Mouse (Mus musculus) forebrain, embryonic 16.5 days (tissue): ENCODE results near the gene Rtn4r. TPM values are rescaled to one million over a fixed set of nuclear protein-coding genes. Genes with fewer than 3 reads are reported as not detected.

Source experiments
- ATAC-seq: fragments of 200-750 bp; cut with Nextera tagmentation; 2 replicates; pipeline ENCODE4 v1.8.0; 2017; ENCODE audit warnings: mild to moderate bottlenecking, moderate library complexity
- H3K27ac ChIP-seq: fragments of 300-500 bp; sonication (generic); 2 replicates; pipeline ENCODE4 v1.5.1; 2014; ENCODE audit warnings: low read length, control low read depth
- H3K27me3 ChIP-seq: fragments of 300-500 bp; sonication (generic); replicated peaks from 2 replicates; pipeline ENCODE4 v1.6.1; 2014; ENCODE audit warnings: low read length; ENCODE audit not compliant: control insufficient read depth, insufficient read depth
- H3K36me3 ChIP-seq: fragments of 300-500 bp; sonication (generic); 2 replicates; pipeline ENCODE4 v1.6.1; 2014; ENCODE audit not compliant: control insufficient read depth, insufficient read depth
- H3K4me1 ChIP-seq: fragments of 300-500 bp; sonication (generic); replicated peaks from 2 replicates; pipeline ENCODE4 v1.6.1; 2014; ENCODE audit warnings: low read length; ENCODE audit not compliant: control insufficient read depth, insufficient read depth
- H3K4me2 ChIP-seq: fragments of 300-500 bp; sonication (generic); 2 replicates; pipeline ENCODE4 v1.6.1; 2014; ENCODE audit warnings: mild to moderate bottlenecking, low read length, control low read depth
- H3K4me3 ChIP-seq: fragments of 300-500 bp; sonication (generic); replicated peaks from 2 replicates; pipeline ENCODE4 v1.5.1; 2014; ENCODE audit warnings: mild to moderate bottlenecking, low read length, control low read depth
- H3K9ac ChIP-seq: fragments of 300-500 bp; sonication (generic); replicated peaks from 2 replicates; pipeline ENCODE4 v1.6.1; 2014; ENCODE audit warnings: low read depth, low read length, control low read depth
- H3K9me3 ChIP-seq: fragments of 300-500 bp; sonication (generic); 2 replicates; pipeline ENCODE4 v1.6.1; 2016; ENCODE audit warnings: low read length; ENCODE audit not compliant: control insufficient read depth
- WGBS: fragments of 180-500 bp; shearing (Covaris S2); extraction: QIAGEN DNeasy Blood & Tissue Kit; methylation state at CpG from one replicate; pipeline ENCODE4 v1.1.7; 2014; 5-methylcytosine and 5-hydroxymethylcytosine counted together
- polyA plus RNA-seq: library from polyadenylated mRNA; unstranded; fragments of >200 nt; fragmentation: Nextera tagmentation; extraction: Ambion mirVana; gene quantifications from 2 replicates; pipeline ENCODE4 v1.2.1, GENCODE M21; 2015

Rtn4r gene
- polyA plus RNA-seq, 1 experiment from 2014 or later: 24.4 TPM

- no peak for ATAC-seq
- H3K36me3 ChIP-seq: no peaks in the 10 kb centered on the region
- no peak overlapping the region for H3K27ac ChIP-seq
- WGBS: 69% methylated on average over 5 of the region's 6 CpGs
- H3K4me3 ChIP-seq: no peak overlapping the region
- H3K4me2 ChIP-seq: no peak overlapping the region
- H3K27me3 ChIP-seq: no peaks in the 10 kb centered on the region
- peaks cover 44% of the 10 kb centered on the region for H3K4me1 ChIP-seq
- no peaks in the 10 kb centered on the region for H3K9me3 ChIP-seq
- no peak overlapping the region for H3K9ac ChIP-seq
Observed at GRCm38 (mm10) chr16:18145341-18145867, 18.0 kb downstream of the Rtn4r start.

- H3K27ac ChIP-seq: no peak overlapping the region
- H3K4me3 ChIP-seq: no peak overlapping the region
- H3K27me3 ChIP-seq: no peaks in the 10 kb centered on the region
- no peaks in the 10 kb centered on the region for H3K36me3 ChIP-seq
- peaks cover 44% of the 10 kb centered on the region for H3K4me1 ChIP-seq
- no peaks in the 10 kb centered on the region for H3K9me3 ChIP-seq
- peak; percentile 81 for ATAC-seq
- H3K9ac ChIP-seq: no peak overlapping the region; the same call in 1 of the 2 replicates
- 5% methylated on average over 6 of the region's 6 CpGs for WGBS
- H3K4me2 ChIP-seq: no peak overlapping the region
Observed at GRCm38 (mm10) chr16:18148208-18148876, 20.9 kb downstream of the Rtn4r start.

DNA sequence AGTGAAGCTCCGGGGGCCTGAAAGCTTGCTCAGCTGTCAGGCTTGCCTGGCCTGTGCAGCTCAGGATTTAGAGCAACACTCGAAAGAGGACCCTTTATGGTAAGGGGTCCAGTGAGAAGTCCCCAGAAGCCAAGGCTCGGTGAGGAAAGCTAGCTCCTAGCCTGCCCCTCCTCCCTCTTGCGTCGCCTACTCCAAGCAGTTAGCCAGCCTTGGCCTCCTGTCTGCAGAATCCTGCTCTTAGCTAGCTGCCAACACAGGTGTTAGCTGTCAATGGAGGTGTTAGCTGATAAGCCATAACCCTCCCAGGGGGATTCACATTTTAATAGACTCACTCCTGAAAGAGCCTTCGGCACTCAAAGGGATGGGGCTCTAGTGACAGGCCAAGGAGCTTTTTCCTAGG lies 21.8 kb downstream of the Rtn4r start:
- WGBS: 56% methylated on average over 6 of the region's 6 CpGs

DNA sequence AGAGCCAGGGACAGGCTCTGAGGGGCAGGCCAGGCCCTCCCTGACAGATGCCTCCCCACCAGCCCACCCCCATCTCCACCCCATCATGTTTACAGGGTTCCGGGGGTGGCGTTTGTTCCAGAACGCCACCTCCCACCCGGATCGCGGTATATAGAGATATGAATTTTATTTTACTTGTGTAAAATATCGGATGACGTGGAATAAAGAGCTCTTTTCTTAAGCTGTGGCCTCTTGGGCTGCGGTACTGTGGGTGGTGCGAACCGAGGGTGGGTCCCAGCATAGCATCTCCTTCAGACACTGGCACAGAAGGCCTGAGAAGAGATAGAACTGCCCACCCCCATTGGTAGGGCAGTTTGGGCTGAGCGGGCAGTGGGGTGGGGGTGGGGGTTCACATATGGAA lies 24.7 kb downstream of the Rtn4r start:
- no peak for ATAC-seq
- Histone ChIP-seq H3K9ac (no peak overlapping the region), H3K36me3 (no peaks in the 10 kb centered on the region), H3K4me2 (no peak overlapping the region), H3K27ac (no peak overlapping the region), H3K4me3 (no peak overlapping the region), H3K4me1 (peaks cover 49% of the 10 kb centered on the region), H3K9me3 (no peaks in the 10 kb centered on the region), H3K27me3 (no peaks in the 10 kb centered on the region)
- 94% methylated on average over 12 of the region's 12 CpGs for WGBS

More for the DNA sequence above, 21.8 kb downstream of the Rtn4r start:
- Histone ChIP-seq H3K4me1 (peaks cover 43% of the 10 kb centered on the region), H3K36me3 (no peaks in the 10 kb centered on the region), H3K27ac (no peak overlapping the region), H3K4me2 (no peak overlapping the region), H3K9ac (no peak overlapping the region), H3K27me3 (no peaks in the 10 kb centered on the region), H3K4me3 (no peak overlapping the region), H3K9me3 (no peaks in the 10 kb centered on the region)
- no peak for ATAC-seq

GRCm38 (mm10) chr16:18152769-18153445 lies 25.5 kb downstream of the Rtn4r start:
- no peaks in the 10 kb centered on the region for H3K9me3 ChIP-seq
- peaks cover 43% of the 10 kb centered on the region for H3K4me1 ChIP-seq
- no peaks in the 10 kb centered on the region for H3K27me3 ChIP-seq
- no peak for ATAC-seq
- no peak overlapping the region for H3K9ac ChIP-seq
- 91% methylated on average over 9 of the region's 9 CpGs for WGBS
- no peak overlapping the region for H3K27ac ChIP-seq
- H3K36me3 ChIP-seq: no peaks in the 10 kb centered on the region
- no peak overlapping the region for H3K4me2 ChIP-seq
- H3K4me3 ChIP-seq: no peak overlapping the region

DNA sequence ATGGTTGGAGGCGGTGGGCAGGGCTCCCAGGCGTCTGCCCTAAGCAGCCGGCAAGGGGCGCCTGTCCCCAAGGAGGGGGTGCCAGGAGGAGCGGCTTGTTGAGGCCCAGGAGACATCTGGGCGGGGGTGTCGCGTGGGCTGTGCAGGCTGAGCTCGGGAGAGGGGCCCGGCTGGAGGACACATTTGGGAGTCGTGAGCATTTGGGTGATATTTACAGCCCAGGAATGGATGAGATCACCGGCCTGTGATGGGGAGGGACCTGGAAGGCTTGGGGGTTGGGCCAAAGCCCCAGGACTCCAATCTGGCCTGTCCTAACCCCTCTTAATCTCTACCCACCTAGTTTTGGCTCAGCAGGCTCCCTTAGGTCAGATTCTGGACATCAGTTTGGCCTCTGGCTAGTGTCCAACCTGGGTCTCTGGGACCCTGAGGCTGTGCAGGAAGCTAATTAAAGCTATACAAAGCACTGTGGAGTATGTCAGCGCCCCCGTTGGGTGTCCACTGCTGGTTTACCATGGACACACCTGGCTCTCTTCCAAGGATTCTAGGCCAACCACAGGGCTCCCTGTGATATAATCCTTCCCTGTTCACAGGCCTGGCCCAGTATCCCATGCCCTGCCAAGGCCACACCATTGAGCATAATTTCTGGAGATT lies 27.2 kb downstream of the Rtn4r start:
- H3K4me3 ChIP-seq: no peak overlapping the region
- peaks cover 25% of the 10 kb centered on the region for H3K4me1 ChIP-seq
- 29% methylated on average over 14 of the region's 14 CpGs for WGBS
- no peak overlapping the region for H3K9ac ChIP-seq
- no peak overlapping the region for H3K4me2 ChIP-seq
- no peaks in the 10 kb centered on the region for H3K27me3 ChIP-seq
- no peaks in the 10 kb centered on the region for H3K9me3 ChIP-seq
- no peaks in the 10 kb centered on the region for H3K36me3 ChIP-seq
- ATAC-seq: peak; percentile 67
- peak overlapping the region; percentile 45 for H3K27ac ChIP-seq

GRCm38 (mm10) chr16:18156579-18157350 lies 29.3 kb downstream of the Rtn4r start:
- ATAC-seq: no peak
- Histone ChIP-seq H3K4me2 (no peak overlapping the region), H3K36me3 (no peaks in the 10 kb centered on the region), H3K4me3 (no peak overlapping the region), H3K9ac (no peak overlapping the region), H3K9me3 (no peaks in the 10 kb centered on the region), H3K27me3 (no peaks in the 10 kb centered on the region), H3K27ac (no peak overlapping the region), H3K4me1 (peaks cover 41% of the 10 kb centered on the region)
- 52% methylated on average over 12 of the region's 12 CpGs for WGBS

- Histone ChIP-seq H3K27ac (no peak overlapping the region), H3K4me2 (no peak overlapping the region), H3K9ac (no peak overlapping the region), H3K36me3 (no peaks in the 10 kb centered on the region), H3K4me1 (peaks cover 37% of the 10 kb centered on the region), H3K27me3 (no peaks in the 10 kb centered on the region), H3K9me3 (no peaks in the 10 kb centered on the region), H3K4me3 (no peak overlapping the region)
- no peak for ATAC-seq
- 94% methylated on average over 6 of the region's 6 CpGs for WGBS
Observed at GRCm38 (mm10) chr16:18159255-18159654, 31.8 kb downstream of the Rtn4r start.

- 30% methylated on average over 1 of the region's 1 CpGs for WGBS
- peaks cover 34% of the 10 kb centered on the region for H3K4me1 ChIP-seq
- no peak overlapping the region for H3K4me2 ChIP-seq
- ATAC-seq: no peak
- H3K36me3 ChIP-seq: no peaks in the 10 kb centered on the region
- H3K9me3 ChIP-seq: no peaks in the 10 kb centered on the region
- H3K27me3 ChIP-seq: no peaks in the 10 kb centered on the region
- no peak overlapping the region for H3K27ac ChIP-seq
- H3K4me3 ChIP-seq: no peak overlapping the region
- H3K9ac ChIP-seq: no peak overlapping the region
Observed at GRCm38 (mm10) chr16:18159778-18160177, 32.3 kb downstream of the Rtn4r start.
